Mouse (Mus musculus): ENCODE results near the gene Adcy2. TPM values are rescaled to one million over a fixed set of nuclear protein-coding genes. Genes with fewer than 3 reads are reported as not detected.

Adcy2 gene
- polyA plus RNA-seq, 1 experiment from 2014 or later = 22.2 TPM

- Histone ChIP-seq H3K36me3 (no peaks in the 10 kb centered on the region), H3K4me2 (no peak overlapping the region), H3K9me3 (no peaks in the 10 kb centered on the region), H3K4me3 (no peak overlapping the region), H3K27ac (no peak overlapping the region), H3K9ac (no peak overlapping the region), H3K4me1 (peaks cover 7% of the 10 kb centered on the region; the same call in 1 of the 2 replicates), H3K27me3 (no peaks in the 10 kb centered on the region)
- ATAC-seq (ENCODE audit: borderline replicate concordance, extremely low read depth, low FRiP score, low TSS enrichment) = no peak
- 75% methylated on average over 4 of the region's 4 CpGs for WGBS
These were observed 183.4 kb downstream of the Adcy2 start for GRCm38 (mm10) chr13:68815704-68816477.

- Histone ChIP-seq H3K4me3 (no peak overlapping the region), H3K27me3 (no peaks in the 10 kb centered on the region), H3K9ac (no peak overlapping the region), H3K4me2 (no peak overlapping the region), H3K27ac (no peak overlapping the region), H3K36me3 (no peaks in the 10 kb centered on the region), H3K9me3 (no peaks in the 10 kb centered on the region), H3K4me1 (no peaks in the 10 kb centered on the region)
- 89% methylated on average over 3 of the region's 3 CpGs for WGBS
- no peak for ATAC-seq (ENCODE audit: borderline replicate concordance, extremely low read depth, low FRiP score, low TSS enrichment)
These were observed 188.2 kb downstream of the Adcy2 start for GRCm38 (mm10) chr13:68811185-68811584.

- Histone ChIP-seq H3K4me1 (0 out of 2 replicates have a peak, but pooled peaks cover 4% of the 10 kb centered on the region), H3K9ac (no peak overlapping the region), H3K27ac (no peak overlapping the region), H3K27me3 (no peaks in the 10 kb centered on the region), H3K4me2 (no peak overlapping the region), H3K9me3 (no peaks in the 10 kb centered on the region), H3K4me3 (no peak overlapping the region), H3K36me3 (0 out of 2 replicates have a peak, but pooled peaks cover 7% of the 10 kb centered on the region)
- no peak for ATAC-seq (ENCODE audit: borderline replicate concordance, extremely low read depth, low FRiP score, low TSS enrichment)
- WGBS = 58% methylated on average over 6 of the region's 6 CpGs
These were observed 199.6 kb downstream of the Adcy2 start for GRCm38 (mm10) chr13:68799777-68800176.

- Histone ChIP-seq H3K4me1 (0 out of 2 replicates have a peak, but pooled peaks cover 11% of the 10 kb centered on the region), H3K9me3 (no peaks in the 10 kb centered on the region), H3K4me2 (no peak overlapping the region), H3K36me3 (0 out of 2 replicates have a peak, but pooled peaks cover 7% of the 10 kb centered on the region), H3K9ac (no peak overlapping the region), H3K4me3 (no peak overlapping the region), H3K27ac (peak overlapping the region; percentile 56; the same call in 1 of the 2 replicates), H3K27me3 (no peaks in the 10 kb centered on the region)
- peak; percentile 92 for ATAC-seq (ENCODE audit: borderline replicate concordance, extremely low read depth, low FRiP score, low TSS enrichment)
These were observed 206.1 kb downstream of the Adcy2 start for GRCm38 (mm10) chr13:68793286-68793685.

GRCm38 (mm10) chr13:68787286-68788061 lies 211.9 kb downstream of the Adcy2 start:
- H3K4me1 ChIP-seq = no peaks in the 10 kb centered on the region
- H3K27ac ChIP-seq = no peak overlapping the region
- WGBS = 67% methylated on average over 8 of the region's 8 CpGs
- H3K27me3 ChIP-seq = no peaks in the 10 kb centered on the region
- no peak overlapping the region for H3K4me3 ChIP-seq
- no peak overlapping the region for H3K4me2 ChIP-seq
- ATAC-seq (ENCODE audit: borderline replicate concordance, extremely low read depth, low FRiP score, low TSS enrichment) = no peak
- H3K9me3 ChIP-seq = no peaks in the 10 kb centered on the region
- no peaks in the 10 kb centered on the region for H3K36me3 ChIP-seq
- H3K9ac ChIP-seq = no peak overlapping the region

GRCm38 (mm10) chr13:68783096-68783495 lies 216.2 kb downstream of the Adcy2 start:
- H3K36me3 ChIP-seq = no peaks in the 10 kb centered on the region
- ATAC-seq (ENCODE audit: borderline replicate concordance, extremely low read depth, low FRiP score, low TSS enrichment) = no peak
- H3K4me2 ChIP-seq = no peak overlapping the region
- H3K4me1 ChIP-seq = no peaks in the 10 kb centered on the region
- no peak overlapping the region for H3K4me3 ChIP-seq
- H3K9ac ChIP-seq = no peak overlapping the region
- no peaks in the 10 kb centered on the region for H3K9me3 ChIP-seq
- no peak overlapping the region for H3K27ac ChIP-seq
- WGBS = 36% methylated on average over 1 of the region's 1 CpGs
- no peaks in the 10 kb centered on the region for H3K27me3 ChIP-seq

GRCm38 (mm10) chr13:68778011-68778672 lies 221.2 kb downstream of the Adcy2 start:
- H3K27ac ChIP-seq = peak overlapping the region; percentile 70
- no peaks in the 10 kb centered on the region; the same call in 1 of the 2 replicates for H3K4me1 ChIP-seq
- no peaks in the 10 kb centered on the region for H3K9me3 ChIP-seq
- no peaks in the 10 kb centered on the region for H3K27me3 ChIP-seq
- no peaks in the 10 kb centered on the region for H3K36me3 ChIP-seq
- ATAC-seq (ENCODE audit: borderline replicate concordance, extremely low read depth, low FRiP score, low TSS enrichment) = peak; percentile 55; the same call in 1 of the 2 replicates
- no peak overlapping the region for H3K4me2 ChIP-seq
- no peak overlapping the region for H3K9ac ChIP-seq
- 50% methylated on average over 6 of the region's 6 CpGs for WGBS
- no peak overlapping the region for H3K4me3 ChIP-seq

GRCm38 (mm10) chr13:68773599-68774211 lies 225.6 kb downstream of the Adcy2 start:
- Histone ChIP-seq H3K9me3 (no peaks in the 10 kb centered on the region), H3K4me1 (no peaks in the 10 kb centered on the region; the same call in 1 of the 2 replicates), H3K27me3 (no peaks in the 10 kb centered on the region), H3K4me2 (no peak overlapping the region), H3K4me3 (no peak overlapping the region), H3K9ac (no peak overlapping the region), H3K36me3 (no peaks in the 10 kb centered on the region), H3K27ac (peak overlapping the region; percentile 27)
- peak; percentile 70; the same call in 1 of the 2 replicates for ATAC-seq (ENCODE audit: borderline replicate concordance, extremely low read depth, low FRiP score, low TSS enrichment)
- WGBS = 37% methylated on average over 2 of the region's 2 CpGs

GRCm38 (mm10) chr13:68768588-68768987 lies 230.8 kb downstream of the Adcy2 start:
- no peak for ATAC-seq (ENCODE audit: borderline replicate concordance, extremely low read depth, low FRiP score, low TSS enrichment)
- Histone ChIP-seq H3K4me2 (no peak overlapping the region), H3K27me3 (no peaks in the 10 kb centered on the region), H3K4me1 (no peaks in the 10 kb centered on the region), H3K9me3 (no peaks in the 10 kb centered on the region), H3K9ac (no peak overlapping the region), H3K36me3 (no peaks in the 10 kb centered on the region), H3K4me3 (no peak overlapping the region), H3K27ac (no peak overlapping the region)
- 69% methylated on average over 3 of the region's 3 CpGs for WGBS

- no peak overlapping the region for H3K4me3 ChIP-seq
- 76% methylated on average over 8 of the region's 8 CpGs for WGBS
- no peak overlapping the region for H3K4me2 ChIP-seq
- no peak overlapping the region for H3K27ac ChIP-seq
- H3K27me3 ChIP-seq = no peaks in the 10 kb centered on the region
- no peaks in the 10 kb centered on the region for H3K9me3 ChIP-seq
- H3K9ac ChIP-seq = no peak overlapping the region
- no peaks in the 10 kb centered on the region for H3K4me1 ChIP-seq
- no peaks in the 10 kb centered on the region for H3K36me3 ChIP-seq
- ATAC-seq (ENCODE audit: borderline replicate concordance, extremely low read depth, low FRiP score, low TSS enrichment) = no peak
These were observed 233.3 kb downstream of the Adcy2 start for GRCm38 (mm10) chr13:68765896-68766578.

- ATAC-seq (ENCODE audit: borderline replicate concordance, extremely low read depth, low FRiP score, low TSS enrichment) = no peak
- Histone ChIP-seq H3K27me3 (no peaks in the 10 kb centered on the region), H3K36me3 (no peaks in the 10 kb centered on the region), H3K4me3 (no peak overlapping the region), H3K27ac (no peak overlapping the region), H3K9me3 (no peaks in the 10 kb centered on the region), H3K4me1 (no peaks in the 10 kb centered on the region), H3K9ac (no peak overlapping the region), H3K4me2 (no peak overlapping the region)
- WGBS = 64% methylated on average over 3 of the region's 3 CpGs
These were observed 234.7 kb downstream of the Adcy2 start for GRCm38 (mm10) chr13:68764614-68765013.
